Mouse (Mus musculus) layer of hippocampus, adult 2 months (tissue): Measurements from ENCODE around the gene Ankrd65. TPM values are rescaled to one million over a fixed set of nuclear protein-coding genes. Genes with fewer than 3 reads are reported as not detected.
"Not testable (repeated sequence)": the region's sequence is repeated elsewhere in the genome, so short reads cannot be mapped to it uniquely, and the experiment has no call there.

Experiments
- DNase-seq, 2 experiments: peaks; one replicate each; pipeline ENCODE4 v3.0.0; 2022; ENCODE audit warnings: low spot score in 2 of 2
- H3K27ac ChIP-seq: fragments of 200-600 bp; 2 replicates; pipeline ENCODE4 v1.8.1; 2022
- H3K4me3 ChIP-seq: fragments of 200-600 bp; 2 replicates; pipeline ENCODE4 v1.8.1; 2022; ENCODE audit warnings: mild to moderate bottlenecking
- CTCF ChIP-seq: fragments of 200-600 bp; conservative IDR thresholded peaks from 2 replicates; pipeline ENCODE4 v1.8.1; 2022; ENCODE audit warnings: antibody characterized with exemption, mild to moderate bottlenecking, moderate library complexity
- long read RNA-seq, 2 experiments: library from polyadenylated mRNA; stranded (forward); transcript quantifications; one replicate each; pipeline ENCODE4 v2.0.0; 2021; ENCODE audit warnings: borderline mapping rate in 2 of 2
- total RNA-seq, 2 experiments: library from RNA; stranded (reverse); gene quantifications; 2 replicates each; pipeline ENCODE4 v1.2.3; 2021

The Ankrd65 gene
- under 1 TPM in 1 of 2 experiments, not detected in 1; 0.32 TPM for total RNA-seq
- long read RNA-seq, experiment 1: 0 reads
- long read RNA-seq, experiment 2: 0 reads

DNA sequence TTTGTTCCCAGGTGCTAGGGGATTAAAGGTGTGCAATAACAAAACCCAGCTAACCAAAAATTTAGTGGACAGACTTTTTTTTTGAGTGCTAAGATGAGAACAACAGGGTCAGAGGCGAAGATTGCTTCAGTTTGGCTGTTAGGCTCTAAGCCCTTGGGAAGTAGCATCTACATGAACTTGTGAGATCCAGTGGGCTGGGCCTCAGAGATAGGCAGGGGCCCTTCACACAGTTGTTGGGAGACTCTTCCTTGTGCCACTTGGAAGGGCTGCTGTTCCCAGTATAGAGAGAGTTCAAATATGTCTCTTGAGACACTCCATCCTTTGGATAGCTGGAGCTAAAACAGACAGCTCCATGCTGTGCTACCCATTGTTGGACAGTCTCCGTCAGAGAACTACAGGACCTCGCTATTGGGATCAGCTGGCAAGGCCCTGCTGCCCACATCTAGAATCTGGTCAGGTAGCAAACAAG is at the start of gene Ankrd65:
Gene Ankrd65, plus strand, starts transcription at position 419 of the 469 bp plus-strand sequence.
- no peak for DNase-seq
- H3K27ac ChIP-seq: no peak within 1 kb of the TSS
- TF ChIP-seq CTCF: no peak

DNA sequence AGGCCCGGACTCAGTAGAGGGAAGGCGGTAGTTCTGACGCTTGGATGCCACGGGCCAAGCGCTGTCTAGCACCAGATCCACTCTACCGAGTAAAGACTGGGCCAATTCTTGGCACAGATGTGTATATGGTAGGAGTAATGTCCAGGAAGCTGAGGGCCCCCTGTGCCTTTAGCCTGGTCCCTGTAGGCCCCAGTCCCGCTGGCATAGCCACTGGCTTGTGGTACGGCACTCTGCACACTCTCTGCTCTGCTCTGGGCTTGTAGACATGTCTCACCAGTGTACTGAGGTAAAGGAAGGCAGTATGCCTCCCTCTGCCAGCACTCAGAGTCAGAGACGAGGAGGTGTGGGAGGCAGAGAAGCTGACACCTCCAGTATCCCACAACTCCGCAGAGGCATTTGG is 49.6 kb upstream of the Ankrd65 start:
- not testable (repeated sequence) for H3K27ac ChIP-seq, H3K4me3 ChIP-seq, DNase-seq

More for the DNA sequence above, at the start of gene Ankrd65:
- no peak within 1 kb of the TSS for H3K4me3 ChIP-seq

DNA sequence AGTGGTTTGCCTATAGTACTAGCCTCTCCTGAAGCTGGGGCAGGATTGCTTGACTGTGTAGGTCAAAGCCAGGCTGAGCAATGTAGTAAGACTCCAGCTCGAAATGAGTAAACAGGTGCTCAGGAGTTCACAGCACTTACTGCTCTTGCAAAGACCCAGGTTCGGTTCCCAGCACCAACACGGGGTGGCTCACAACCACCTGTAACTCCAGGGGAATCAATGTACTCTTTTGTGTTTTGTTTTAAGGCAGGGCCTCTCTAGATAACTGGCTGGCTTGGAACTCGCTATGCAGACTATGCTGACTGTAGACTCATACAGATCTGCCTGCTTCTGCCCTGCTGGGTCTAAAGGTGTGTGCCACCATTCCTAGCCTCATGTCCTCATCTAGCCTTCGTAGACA is 47.6 kb upstream of the Ankrd65 start:
- no peak for TF ChIP-seq CTCF
- H3K4me3 ChIP-seq: no peak overlapping the region
- H3K27ac ChIP-seq: no peak overlapping the region
- DNase-seq: no peak

GRCm38 (mm10) chr4:155744474-155744873 is 45.8 kb upstream of the Ankrd65 start:
- DNase-seq: no peak
- H3K27ac ChIP-seq: no peak overlapping the region
- no peak for TF ChIP-seq CTCF
- no peak overlapping the region for H3K4me3 ChIP-seq

- TF ChIP-seq CTCF: no peak
- H3K27ac ChIP-seq: no peak overlapping the region
Measured at GRCm38 (mm10) chr4:155745136-155745535, 45.1 kb upstream of the Ankrd65 start.

DNA sequence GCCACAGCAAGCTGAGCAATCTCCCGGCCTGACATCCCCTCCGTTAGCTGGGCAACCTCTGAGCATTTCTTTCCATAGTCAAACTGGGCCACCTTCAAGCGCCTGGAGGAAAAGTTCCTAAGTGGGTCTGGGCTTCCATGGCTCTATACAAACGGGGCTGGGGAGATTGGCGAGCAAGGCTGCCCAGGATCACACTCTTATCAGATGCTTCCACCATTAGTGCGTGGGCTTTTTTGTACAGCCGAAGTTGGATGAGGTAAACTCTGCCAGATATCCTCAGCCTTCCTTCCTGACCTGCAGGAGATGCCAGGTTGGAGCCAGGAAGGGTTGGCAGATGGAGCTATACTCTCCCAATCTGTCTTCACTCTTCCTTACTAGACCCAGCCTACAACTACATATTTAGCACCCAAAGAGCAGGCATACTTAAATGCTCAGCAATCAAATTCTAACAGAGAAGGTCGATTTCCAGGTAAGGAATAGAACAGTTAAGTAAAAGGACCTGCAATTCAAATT is 44.1 kb upstream of the Ankrd65 start:
- Histone ChIP-seq H3K4me3 (no peak overlapping the region), H3K27ac (no peak overlapping the region)
- no peak for TF ChIP-seq CTCF
- DNase-seq: no peak

More at GRCm38 (mm10) chr4:155745136-155745535, 45.1 kb upstream of the Ankrd65 start:
- no peak for DNase-seq
- no peak overlapping the region for H3K4me3 ChIP-seq

DNA sequence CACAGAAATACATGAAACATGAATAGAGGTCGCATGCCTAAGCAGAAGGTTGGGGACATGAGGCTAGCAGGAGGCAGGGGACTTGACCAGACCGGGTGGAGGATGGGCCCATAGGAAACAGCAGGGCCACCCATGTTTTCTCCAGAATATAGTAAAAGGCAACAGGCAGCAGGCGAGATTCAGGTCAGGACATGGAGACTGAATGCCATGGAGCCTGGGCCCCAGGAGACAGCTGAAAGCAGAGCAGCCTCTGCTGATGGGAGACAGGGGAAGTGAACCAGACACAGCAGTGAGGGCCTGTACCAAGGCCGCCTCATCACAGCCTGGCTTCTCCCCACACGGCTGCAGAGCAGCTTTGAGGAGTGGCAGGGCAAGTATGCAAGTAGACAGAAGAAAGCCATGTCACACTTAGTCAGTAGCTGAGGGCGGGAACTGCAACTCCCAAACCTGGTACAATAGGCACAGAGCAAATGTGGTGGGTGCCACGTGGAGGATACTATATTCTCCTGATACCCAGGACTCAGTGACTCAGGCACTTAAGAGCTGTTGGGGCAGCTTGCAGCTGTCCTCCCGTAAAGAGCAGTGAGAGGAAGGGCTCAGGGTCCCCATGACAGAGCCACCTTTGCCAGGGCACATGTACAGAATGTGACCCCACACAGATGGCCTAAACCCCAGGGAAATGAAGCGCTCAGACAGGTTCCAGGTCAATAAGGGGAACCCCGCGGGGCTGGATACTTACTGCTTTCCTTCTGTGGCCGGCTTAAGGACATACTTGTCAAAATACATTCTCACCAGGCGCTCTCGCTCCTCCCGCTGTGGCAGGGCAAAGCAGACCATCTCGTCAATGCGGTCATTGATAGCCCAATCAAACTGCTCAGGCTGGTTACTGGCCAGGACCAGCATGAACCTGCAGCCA is 43.4 kb upstream of the Ankrd65 start:
- Histone ChIP-seq H3K4me3 (no peak overlapping the region), H3K27ac (no peak overlapping the region)
- no peak for TF ChIP-seq CTCF

DNA sequence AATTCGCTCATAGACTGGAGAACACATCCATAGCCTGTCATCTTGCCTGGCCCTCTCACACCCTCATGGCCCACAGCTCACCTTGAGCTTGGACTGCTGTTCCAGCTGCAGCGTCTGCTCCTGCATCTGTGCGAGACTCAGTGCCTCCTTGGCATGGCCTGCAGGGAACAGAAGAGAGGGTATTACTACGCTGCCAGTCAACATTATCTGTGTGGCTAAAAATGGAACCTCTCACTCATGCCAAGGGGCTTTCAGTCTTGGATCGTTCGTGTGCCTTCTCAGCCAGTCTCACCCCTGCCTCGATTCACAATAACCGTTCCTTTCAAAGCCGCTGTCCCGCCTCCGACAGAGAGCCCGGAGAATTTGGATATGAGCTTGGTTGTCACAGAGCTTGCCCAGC is 33.2 kb upstream of the Ankrd65 start:
- H3K4me3 ChIP-seq: no peak overlapping the region
- no peak overlapping the region for H3K27ac ChIP-seq
- TF ChIP-seq CTCF: no peak
- no peak for DNase-seq

More for the DNA sequence above, 43.4 kb upstream of the Ankrd65 start:
- DNase-seq: no peak

DNA sequence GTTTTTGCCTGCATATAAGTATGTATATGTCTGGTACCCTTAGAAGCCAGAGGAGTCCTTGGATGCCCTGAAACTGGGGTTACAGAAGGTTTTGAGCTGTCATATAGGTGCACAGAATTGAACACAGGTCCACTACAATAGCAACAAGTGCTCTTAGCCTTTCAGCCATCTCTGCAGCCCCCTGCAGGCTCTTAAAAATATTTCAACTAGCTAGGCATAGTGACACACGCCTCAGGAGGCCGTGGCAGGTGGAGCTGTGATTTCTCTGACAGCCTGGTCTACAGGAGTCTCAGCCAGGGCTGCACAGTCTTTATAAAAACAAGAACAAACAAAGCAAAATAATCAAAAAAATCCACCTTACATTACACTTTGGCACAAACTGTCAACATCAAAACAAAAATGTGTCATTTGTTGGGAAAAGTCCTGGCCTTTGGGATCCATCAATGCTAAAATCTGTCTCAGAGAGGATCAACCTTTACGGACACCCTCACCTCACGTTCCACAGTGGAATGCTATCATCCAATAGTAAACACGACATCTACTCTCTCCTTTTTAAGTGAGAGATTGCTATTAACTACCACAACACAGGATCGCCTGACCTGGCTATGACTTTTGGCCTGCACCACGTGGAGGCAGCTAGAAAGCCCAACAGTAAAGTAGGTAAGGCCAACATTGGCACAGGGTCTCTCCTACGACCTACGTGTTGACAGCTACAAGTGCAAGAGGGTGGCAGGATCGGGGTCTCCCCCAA is 30.2 kb upstream of the Ankrd65 start:
- H3K4me3 ChIP-seq: peak overlapping the region; percentile 88
- DNase-seq: no peak
- TF ChIP-seq CTCF: peak; percentile 73
- H3K27ac ChIP-seq: peak overlapping the region; percentile 87

DNA sequence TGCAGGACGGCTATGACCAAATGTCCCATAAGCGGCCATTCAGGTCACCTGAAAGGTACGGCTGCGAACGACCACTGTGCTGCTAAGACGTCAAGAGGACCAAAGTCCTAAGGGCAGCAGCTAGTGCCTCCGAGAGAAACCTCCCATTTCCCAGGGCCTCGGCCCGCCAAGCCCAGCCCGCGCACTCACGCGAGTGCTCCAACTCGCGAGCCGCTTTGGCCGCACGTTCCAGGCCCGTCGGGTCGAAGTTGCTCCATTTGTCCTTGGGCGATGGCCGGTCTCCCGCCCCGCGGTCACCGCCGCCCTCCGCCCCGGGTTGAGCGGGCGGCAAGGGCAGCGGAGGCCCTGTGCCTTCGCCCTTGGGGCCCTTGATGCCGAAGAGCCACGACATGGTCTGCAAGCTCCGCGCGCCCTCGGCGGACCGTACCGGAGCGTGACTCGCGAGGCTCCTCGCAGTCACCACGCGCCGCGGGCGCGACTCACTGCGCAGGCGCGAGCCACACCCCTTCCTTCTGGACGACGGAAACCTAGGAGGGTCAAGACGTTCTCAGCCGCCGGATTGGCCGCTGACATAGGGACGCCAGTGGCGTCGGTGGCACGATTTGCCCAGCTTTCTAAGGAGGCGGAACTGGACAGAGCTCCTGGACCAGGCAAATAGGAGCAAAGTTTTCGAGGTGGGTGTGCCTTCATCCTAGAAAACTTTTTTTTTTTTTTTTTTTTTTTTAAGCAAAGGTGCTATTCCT is 29.5 kb upstream of the Ankrd65 start, which contains the start of gene Atad3a:
Gene Atad3a, minus strand, starts transcription at position 481 of the 743 bp plus-strand sequence.
- H3K27ac ChIP-seq: peak within 1 kb of the TSS; percentile 87
- no peak for TF ChIP-seq CTCF
- peak; percentile 96 to 97 for DNase-seq
- H3K4me3 ChIP-seq: peak within 1 kb of the TSS; percentile 88

GRCm38 (mm10) chr4:155761356-155762099 is 28.7 kb upstream of the Ankrd65 start:
- TF ChIP-seq CTCF: no peak
- Histone ChIP-seq H3K27ac (peak overlapping the region; percentile 49; the same call in 1 of the 2 replicates), H3K4me3 (peak overlapping the region; percentile 88)
- DNase-seq: no peak
